Mouse (Mus musculus) ES-Bruce4 (cell line): ENCODE measurements around the gene Csmd2.

Experiments used
- CTCF ChIP-seq: IDR thresholded peaks from one replicate; pipeline ENCODE4 v1.8.1; 2011; ENCODE audit warnings: low read depth, low read length
- POLR2A ChIP-seq: IDR thresholded peaks from one replicate; pipeline ENCODE4 v1.8.1; 2011; ENCODE audit warnings: low read length; ENCODE audit not compliant: insufficient read depth

GRCm38 (mm10) chr4:128411941-128412630, 424.4 kb downstream of the Csmd2 start:
- TF ChIP-seq CTCF (no peak), POLR2A (no peak)
